11 mouse cellular contexts compared by ENCODE assay signal in genomic region chr11:61143564-61144469, GRCm38 (mm10). TPM values are rescaled to one million over a fixed set of nuclear protein-coding genes. Genes with fewer than 3 reads are reported as not detected.
A peak's percentile ranks its signal among the peaks of the same experiment; 100 is the strongest.
DNase-seq lines count a peak whose midpoint lies in the region; ATAC-seq and TF ChIP-seq lines count a peak whose summit lies in the region.
"Had no signal": no experiment of that assay in that cellular context is flagged by ENCODE, and none has a peak within 500 bp of the region (broad histone marks: within the 10 kb centered on the region; RNA-seq: fewer than 3 reads in every experiment).

No protein-coding gene starts in this region.

- no peak for ATAC-seq in hindbrain, postnatal 0 days
- ATAC-seq in hindbrain, embryonic 14.5 days (ENCODE audit: low FRiP score) = no peak
- no peak for ATAC-seq in forebrain, embryonic 15.5 days (replicated peaks)
- ATAC-seq in forebrain, postnatal 0 days = no peak
- ATAC-seq: activated CD4-positive, CD25-positive, alpha-beta regulatory T cell, adult 4 months had no signal

- no peak overlapping the region for H3K4me3 ChIP-seq in hindbrain, postnatal 0 days (ENCODE audit: low read length)
- no peak overlapping the region for H3K4me3 ChIP-seq in hindbrain, embryonic 14.5 days (replicated peaks; ENCODE audit: low read length)
- H3K4me3 ChIP-seq in forebrain, embryonic 15.5 days = no peak overlapping the region
- no peak overlapping the region for H3K4me3 ChIP-seq in forebrain, postnatal 0 days (ENCODE audit: low read depth, low read length)
- H3K4me3 ChIP-seq: embryonic facial prominence, embryonic 13.5 days had no signal

- H3K9me3 ChIP-seq in hindbrain, postnatal 0 days (ENCODE audit: low read length) = no peaks in the 10 kb centered on the region
- no peaks in the 10 kb centered on the region for H3K9me3 ChIP-seq in hindbrain, embryonic 14.5 days (ENCODE audit: control insufficient read depth, low read length)
- no peaks in the 10 kb centered on the region for H3K9me3 ChIP-seq in forebrain, embryonic 15.5 days
- H3K9me3 ChIP-seq in forebrain, postnatal 0 days (ENCODE audit: low read length) = no peaks in the 10 kb centered on the region
- H3K9me3 ChIP-seq: embryonic facial prominence, embryonic 13.5 days had no signal

- 0 out of 2 replicates have a peak, but pooled peaks cover 9% of the 10 kb centered on the region for H3K4me1 ChIP-seq in hindbrain, postnatal 0 days (ENCODE audit: insufficient read depth, low read length)
- H3K4me1 ChIP-seq in hindbrain, embryonic 14.5 days (replicated peaks; ENCODE audit: control insufficient read depth, insufficient read depth, low read length) = peaks cover 6% of the 10 kb centered on the region; the same call in 1 of the 2 replicates
- H3K4me1 ChIP-seq in forebrain, embryonic 15.5 days = peaks cover 10% of the 10 kb centered on the region
- no peaks in the 10 kb centered on the region for H3K4me1 ChIP-seq in forebrain, postnatal 0 days (ENCODE audit: insufficient read depth)

- no peaks in the 10 kb centered on the region for H3K36me3 ChIP-seq in hindbrain, postnatal 0 days (ENCODE audit: insufficient read depth, low read length)
- H3K36me3 ChIP-seq in hindbrain, embryonic 14.5 days (replicated peaks; ENCODE audit: control insufficient read depth, insufficient read depth) = no peaks in the 10 kb centered on the region
- H3K36me3 ChIP-seq in forebrain, embryonic 15.5 days = no peaks in the 10 kb centered on the region
- H3K36me3 ChIP-seq in forebrain, postnatal 0 days (ENCODE audit: insufficient read depth) = no peaks in the 10 kb centered on the region
- H3K36me3 ChIP-seq: embryonic facial prominence, embryonic 13.5 days had no signal

- 78% methylated on average over 7 of the region's 7 CpGs for WGBS in hindbrain, postnatal 0 days
- 78% methylated on average over 7 of the region's 7 CpGs for WGBS in hindbrain, embryonic 14.5 days
- WGBS in forebrain, embryonic 15.5 days = 79% methylated on average over 7 of the region's 7 CpGs
- 74% methylated on average over 7 of the region's 7 CpGs for WGBS in forebrain, postnatal 0 days

- no peak for DNase-seq in hindbrain, postnatal 0 days (ENCODE audit: low spot score)
- DNase-seq in hindbrain, embryonic 14.5 days (ENCODE audit: low spot score) = no peak
- DNase-seq in ES-CJ7 (ENCODE audit: low read depth, low spot score) = peak; percentile 63
- DNase-seq in induced T-regulatory cell, adult 2 months (ENCODE audit: low read depth) = peak; percentile 72
- peak; percentile 24 to 71 for DNase-seq in spleen, postnatal 10 days (ENCODE audit: low spot score in 2 of 2)
- DNase-seq in forebrain, postnatal 0 days = no peak
- DNase-seq in gastrocnemius, postnatal 4 days (ENCODE audit: low spot score in 2 of 2) = no peak
- DNase-seq: gastrocnemius, postnatal 36 days had no signal

- H3K4me2 ChIP-seq in hindbrain, postnatal 0 days (ENCODE audit: low read depth, low read length) = no peak overlapping the region
- H3K4me2 ChIP-seq in hindbrain, embryonic 14.5 days (replicated peaks) = no peak overlapping the region
- H3K4me2 ChIP-seq in forebrain, embryonic 15.5 days (replicated peaks) = no peak overlapping the region
- no peak overlapping the region for H3K4me2 ChIP-seq in forebrain, postnatal 0 days (ENCODE audit: low read depth)
- H3K4me2 ChIP-seq: embryonic facial prominence, embryonic 13.5 days had no signal

- H3K27me3 ChIP-seq in hindbrain, postnatal 0 days (ENCODE audit: insufficient read depth, low read length) = no peaks in the 10 kb centered on the region
- H3K27me3 ChIP-seq in hindbrain, embryonic 14.5 days (ENCODE audit: control insufficient read depth, insufficient read depth, low read length) = peaks cover 7% of the 10 kb centered on the region; the same call in 1 of the 2 replicates
- peaks cover 11% of the 10 kb centered on the region; the same call in 1 of the 2 replicates for H3K27me3 ChIP-seq in forebrain, embryonic 15.5 days
- no peaks in the 10 kb centered on the region for H3K27me3 ChIP-seq in forebrain, postnatal 0 days (ENCODE audit: insufficient read depth, low read length)

- 0 out of 2 replicates have a peak, but pooled peaks have one; percentile 9 for TF ChIP-seq CTCF in hindbrain, postnatal 0 days (IDR thresholded peaks at IDR 0.05; ENCODE audit: low read depth)
- no peak for TF ChIP-seq CTCF in forebrain, postnatal 0 days (IDR thresholded peaks at IDR 0.05; ENCODE audit: low read depth)

- no peak overlapping the region for H3K9ac ChIP-seq in hindbrain, postnatal 0 days (replicated peaks; ENCODE audit: low read length)
- no peak overlapping the region for H3K9ac ChIP-seq in hindbrain, embryonic 14.5 days
- H3K9ac ChIP-seq in forebrain, embryonic 15.5 days (replicated peaks) = no peak overlapping the region
- H3K9ac ChIP-seq in forebrain, postnatal 0 days = no peak overlapping the region
- H3K9ac ChIP-seq: embryonic facial prominence, embryonic 13.5 days had no signal

- no peak overlapping the region for H3K27ac ChIP-seq in hindbrain, postnatal 0 days
- no peak overlapping the region for H3K27ac ChIP-seq in hindbrain, embryonic 14.5 days
- H3K27ac ChIP-seq in forebrain, embryonic 15.5 days (replicated peaks) = no peak overlapping the region
- H3K27ac ChIP-seq in forebrain, postnatal 0 days (ENCODE audit: low read depth, low read length) = no peak overlapping the region
- H3K27ac ChIP-seq: embryonic facial prominence, embryonic 13.5 days had no signal

RNA-seq across cellular contexts. Expression of gene Tnfrsf13b, which starts 17.3 kb away (rescaled TPM):
- total RNA-seq in hindbrain, postnatal 0 days (2014; rRNA removed) = 2.7 and 7.0 TPM in 2 replicates
- polyA plus RNA-seq in hindbrain, postnatal 0 days (2015; fragmentation: Nextera tagmentation; extraction: Ambion mirVana) = 1.1 and 1.5 TPM in 2 replicates
- 0.96 and 1.1 TPM in 2 replicates for polyA plus RNA-seq in hindbrain, embryonic 14.5 days (2014; fragmentation: Nextera tagmentation; extraction: Ambion mirVana)
- 0.78 and 0.91 TPM in 2 replicates for polyA plus RNA-seq in forebrain, embryonic 15.5 days (2015; fragmentation: Nextera tagmentation; extraction: Ambion mirVana)
- total RNA-seq in forebrain, postnatal 0 days (2014; rRNA removed) = 1.1 and 4.2 TPM in 2 replicates
- 0.83 and 1.4 TPM in 2 replicates for polyA plus RNA-seq in forebrain, postnatal 0 days (2015; fragmentation: Nextera tagmentation; extraction: Ambion mirVana)
- 1 to 10 TPM; 1.1 to 1.6 TPM for total RNA-seq in gastrocnemius, postnatal 4 days (2021)

RNA-seq across cellular contexts. Expression of gene Usp22, which starts 31.0 kb away (rescaled TPM):
- total RNA-seq in hindbrain, postnatal 0 days (2014; rRNA removed) = 526 and 577 TPM in 2 replicates
- 251 and 278 TPM in 2 replicates for polyA plus RNA-seq in hindbrain, postnatal 0 days (2015; fragmentation: Nextera tagmentation; extraction: Ambion mirVana)
- 473 and 509 TPM in 2 replicates for polyA plus RNA-seq in hindbrain, embryonic 14.5 days (2014; fragmentation: Nextera tagmentation; extraction: Ambion mirVana)
- polyA plus RNA-seq in forebrain, embryonic 15.5 days (2015; fragmentation: Nextera tagmentation; extraction: Ambion mirVana) = 419 and 436 TPM in 2 replicates
- 545 and 656 TPM in 2 replicates for total RNA-seq in forebrain, postnatal 0 days (2014; rRNA removed)
- polyA plus RNA-seq in forebrain, postnatal 0 days (2015; fragmentation: Nextera tagmentation; extraction: Ambion mirVana) = 345 and 405 TPM in 2 replicates
- total RNA-seq in gastrocnemius, postnatal 4 days (2021) = 10 to 100 TPM; 53.1 to 54.8 TPM

Comparison
In these comparisons a context has a peak if more than half of its experiments do, and no peak if none do; other contexts are left out.
1. DNase-seq: peak in ES-CJ7 (single experiment), induced T-regulatory cell, adult 2 months (single experiment) and spleen, postnatal 10 days (2 of 2); none in hindbrain, postnatal 0 days (single experiment), hindbrain, embryonic 14.5 days (single experiment), forebrain, postnatal 0 days (single experiment) and gastrocnemius, postnatal 4 days (0 of 2).